Mouse (Mus musculus): ENCODE measurements around the gene Igf2. TPM values are rescaled to one million over a fixed set of nuclear protein-coding genes. Genes with fewer than 3 reads are reported as not detected.

Igf2 gene
- polyA plus RNA-seq, 1 experiment from 2014 or later: 872 TPM

DNA sequence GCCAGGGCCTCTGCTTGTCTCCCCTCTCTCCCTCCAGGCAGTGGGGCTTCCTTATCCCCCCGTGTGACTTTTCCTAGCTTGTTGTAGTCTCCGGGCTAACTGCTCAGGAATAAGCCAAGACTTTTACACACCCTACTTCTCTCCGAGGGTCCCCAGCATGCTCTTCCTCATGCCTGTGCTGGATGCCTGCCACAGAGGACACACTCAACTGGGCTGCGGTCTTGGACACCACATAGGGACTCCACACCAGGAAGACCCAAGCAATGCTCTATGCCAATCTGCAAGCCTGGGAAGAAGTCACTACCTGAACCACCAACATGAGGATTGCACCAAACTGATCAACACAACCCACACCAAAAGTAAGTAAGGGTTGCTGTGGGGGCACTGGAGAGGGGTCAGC, 507 bp downstream of the Igf2 start:
- DNase-seq (ENCODE audit: low spot score): no peak
- Histone ChIP-seq H3K27me3 (ENCODE audit: low read depth, poor library complexity, severe bottlenecking) (peaks cover 62% of the 10 kb centered on the region), H3K36me3 (peaks cover 48% of the 10 kb centered on the region), H3K27ac (peak overlapping the region; percentile 99), H3K9me3 (replicated peaks) (peaks cover 16% of the 10 kb centered on the region), H3K4me3 (peak overlapping the region; percentile 77; the same call in 1 of the 2 replicates), H3K4me1 (peaks cover 36% of the 10 kb centered on the region)
- 84% methylated on average over 4 of the region's 4 CpGs for WGBS

GRCm38 (mm10) chr7:142665364-142665763, 1.3 kb downstream of the Igf2 start:
- DNase-seq (ENCODE audit: low spot score): no peak
- H3K27ac ChIP-seq: peak overlapping the region; percentile 99
- WGBS: 49% methylated on average over 5 of the region's 5 CpGs
- peaks cover 48% of the 10 kb centered on the region for H3K36me3 ChIP-seq
- peaks cover 43% of the 10 kb centered on the region for H3K4me1 ChIP-seq
- peak overlapping the region; percentile 77; the same call in 1 of the 2 replicates for H3K4me3 ChIP-seq
- peaks cover 12% of the 10 kb centered on the region for H3K9me3 ChIP-seq (replicated peaks)
- H3K27me3 ChIP-seq (ENCODE audit: low read depth, poor library complexity, severe bottlenecking): peaks cover 69% of the 10 kb centered on the region

DNA sequence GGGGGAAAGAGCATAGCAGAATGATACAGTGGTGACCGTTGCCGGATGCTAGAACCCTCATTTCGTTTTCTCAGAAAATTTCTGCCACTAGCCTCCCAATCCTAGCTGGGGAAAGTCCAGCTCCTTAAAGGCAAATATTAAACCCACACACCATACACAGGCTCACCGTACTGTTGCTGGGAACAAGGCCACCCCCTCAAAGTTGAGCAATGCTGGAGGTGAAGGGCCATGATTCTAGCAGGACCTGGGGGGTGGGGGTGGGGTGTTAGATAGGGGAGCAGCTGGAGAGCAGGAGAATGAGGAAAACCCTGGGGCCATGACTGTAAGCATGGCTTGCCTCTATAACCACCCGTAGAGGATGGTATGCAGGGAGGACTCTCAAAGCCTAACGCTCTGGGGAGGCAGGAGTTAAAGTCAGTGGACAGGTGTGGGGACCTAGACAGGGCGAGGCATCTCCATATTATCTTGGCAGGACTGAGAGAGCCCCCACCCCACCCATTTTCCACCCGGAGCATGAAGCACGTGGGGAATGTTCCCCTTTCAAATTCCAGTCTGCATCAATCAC, 2.1 kb downstream of the Igf2 start:
- peak; percentile 57 for DNase-seq (ENCODE audit: low spot score)
- Histone ChIP-seq H3K4me1 (peaks cover 49% of the 10 kb centered on the region), H3K4me3 (peak overlapping the region; percentile 77), H3K9me3 (replicated peaks) (peaks cover 3% of the 10 kb centered on the region), H3K27me3 (ENCODE audit: low read depth, poor library complexity, severe bottlenecking) (peaks cover 77% of the 10 kb centered on the region), H3K27ac (peak overlapping the region; percentile 99), H3K36me3 (peaks cover 43% of the 10 kb centered on the region)
- WGBS: 5% methylated on average over 9 of the region's 9 CpGs

DNA sequence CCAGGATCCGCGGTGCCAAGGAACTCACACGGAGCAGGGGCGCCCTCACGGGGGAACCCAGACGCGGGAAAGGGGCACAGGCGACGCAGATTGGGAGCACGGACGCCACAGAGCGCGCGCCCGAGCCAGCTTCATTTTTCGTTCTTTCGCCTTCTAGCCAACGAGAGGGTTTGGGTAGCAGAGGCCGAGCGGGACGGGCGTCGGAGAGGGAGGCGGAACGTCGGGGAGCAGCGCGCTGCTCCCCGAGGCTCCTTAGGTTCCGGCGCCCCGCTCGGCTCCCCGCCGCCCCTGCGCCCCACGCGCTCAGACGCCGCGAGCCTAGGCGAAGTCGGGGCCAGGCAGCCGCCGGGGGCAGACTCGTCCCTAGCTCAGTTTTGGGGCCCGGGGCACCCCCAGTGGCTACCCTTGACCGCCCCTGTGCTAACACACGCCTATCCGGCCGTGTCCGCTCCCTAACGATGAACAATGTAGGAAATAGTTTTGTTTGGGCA, 2.6 kb downstream of the Igf2 start:
- peak overlapping the region; percentile 99 for H3K27ac ChIP-seq
- H3K9me3 ChIP-seq (replicated peaks): no peaks in the 10 kb centered on the region
- DNase-seq (ENCODE audit: low spot score): peak; percentile 59
- under 1% methylated on average over 53 of the region's 53 CpGs for WGBS
- H3K4me1 ChIP-seq: peaks cover 54% of the 10 kb centered on the region
- peak overlapping the region; percentile 77 for H3K4me3 ChIP-seq
- peaks cover 37% of the 10 kb centered on the region for H3K36me3 ChIP-seq
- H3K27me3 ChIP-seq (ENCODE audit: low read depth, poor library complexity, severe bottlenecking): peaks cover 83% of the 10 kb centered on the region

DNA sequence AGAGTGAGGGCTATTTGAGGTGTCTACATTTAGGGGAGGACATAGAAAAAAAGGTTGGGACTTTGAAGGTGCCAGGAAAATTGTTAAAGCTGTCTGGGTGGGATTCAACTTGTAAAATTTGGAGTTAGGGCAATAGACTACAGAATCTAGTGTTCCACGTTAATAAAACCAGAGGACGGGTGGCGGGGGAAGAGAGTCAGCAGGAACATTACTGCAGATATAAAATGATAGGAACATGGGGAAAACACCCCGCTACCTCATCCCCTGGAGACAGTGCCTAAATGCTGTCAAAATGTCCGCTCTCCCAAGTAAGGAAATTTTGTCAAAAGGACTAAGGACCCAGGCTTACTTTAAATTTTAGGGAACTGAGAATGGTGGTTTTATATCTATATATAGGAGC, 3.5 kb downstream of the Igf2 start:
- Histone ChIP-seq H3K9me3 (replicated peaks) (no peaks in the 10 kb centered on the region), H3K4me3 (peak overlapping the region; percentile 77), H3K36me3 (peaks cover 30% of the 10 kb centered on the region), H3K27me3 (ENCODE audit: low read depth, poor library complexity, severe bottlenecking) (peaks cover 91% of the 10 kb centered on the region), H3K27ac (peak overlapping the region; percentile 99), H3K4me1 (peaks cover 63% of the 10 kb centered on the region)
- no peak for DNase-seq (ENCODE audit: low spot score)
- WGBS: 3% methylated on average over 5 of the region's 5 CpGs

DNA sequence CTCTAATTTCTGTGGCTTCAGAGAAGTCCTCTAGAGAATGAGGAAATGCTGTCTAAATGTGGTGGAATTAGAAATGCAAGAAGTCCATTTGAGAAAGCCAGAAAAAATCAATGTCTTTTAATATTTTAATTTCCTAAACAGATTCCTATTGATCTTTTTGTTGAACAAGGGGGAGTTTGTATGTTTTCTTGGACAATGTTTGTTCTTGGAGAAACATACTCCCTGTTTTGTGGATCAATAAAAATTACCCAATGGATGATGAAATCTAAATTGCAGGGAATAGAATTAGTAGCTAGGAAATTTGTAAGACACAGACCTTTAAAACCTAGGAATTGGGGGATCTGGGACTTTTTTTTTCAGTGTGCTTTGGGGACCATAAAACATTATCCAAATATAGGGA, 4.8 kb downstream of the Igf2 start:
- Histone ChIP-seq H3K36me3 (peaks cover 21% of the 10 kb centered on the region), H3K27me3 (ENCODE audit: low read depth, poor library complexity, severe bottlenecking) (peaks cover 99% of the 10 kb centered on the region), H3K9me3 (replicated peaks) (no peaks in the 10 kb centered on the region), H3K4me1 (peaks cover 62% of the 10 kb centered on the region), H3K4me3 (peak overlapping the region; percentile 77), H3K27ac (peak overlapping the region; percentile 99)
- DNase-seq (ENCODE audit: low spot score): no peak

DNA sequence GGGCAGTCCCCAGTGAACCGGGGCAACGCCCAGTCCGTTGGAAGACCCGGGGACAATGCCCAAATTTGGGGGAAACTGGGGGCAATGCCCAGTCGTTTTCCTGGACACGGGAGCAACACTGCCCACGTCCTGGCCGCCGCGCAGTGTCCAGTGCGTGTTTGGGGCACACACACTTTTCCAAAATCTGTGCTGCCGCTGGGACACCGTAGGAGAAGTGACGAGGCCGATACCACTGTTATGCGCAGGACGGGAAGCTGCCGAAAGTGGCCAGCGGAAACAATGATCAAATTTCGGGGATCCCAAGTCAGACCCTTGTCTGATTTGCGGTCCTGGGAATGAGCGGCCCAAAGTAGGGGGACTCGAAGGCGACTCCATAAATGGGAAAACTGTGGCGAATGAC, 5.6 kb downstream of the Igf2 start:
- H3K27me3 ChIP-seq (ENCODE audit: low read depth, poor library complexity, severe bottlenecking): peaks cover 99% of the 10 kb centered on the region
- H3K4me3 ChIP-seq: peak overlapping the region; percentile 77
- H3K27ac ChIP-seq: peak overlapping the region; percentile 99
- H3K36me3 ChIP-seq: peaks cover 21% of the 10 kb centered on the region
- no peaks in the 10 kb centered on the region for H3K9me3 ChIP-seq (replicated peaks)
- peaks cover 59% of the 10 kb centered on the region for H3K4me1 ChIP-seq
- peak; percentile 72 for DNase-seq (ENCODE audit: low spot score)
- WGBS: under 1% methylated on average over 25 of the region's 25 CpGs

DNA sequence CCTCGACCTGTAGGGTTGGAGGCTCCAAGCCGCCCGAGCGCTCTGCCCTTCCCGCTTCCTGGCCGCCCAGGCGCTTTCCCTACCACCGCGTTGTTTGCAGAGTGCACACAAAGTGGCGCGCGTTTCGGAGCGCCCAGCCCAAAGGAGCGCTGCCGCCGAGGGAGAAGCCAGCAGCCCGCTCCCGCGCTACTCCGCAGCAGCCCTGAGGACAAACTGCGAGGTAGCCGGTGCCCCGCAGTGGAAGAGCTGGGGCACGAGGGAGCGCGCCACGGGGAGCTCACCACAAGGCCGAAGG, 6.0 kb downstream of the Igf2 start:
- Histone ChIP-seq H3K27ac (peak overlapping the region; percentile 99), H3K36me3 (peaks cover 21% of the 10 kb centered on the region), H3K4me1 (peaks cover 58% of the 10 kb centered on the region), H3K9me3 (replicated peaks) (no peaks in the 10 kb centered on the region), H3K27me3 (ENCODE audit: low read depth, poor library complexity, severe bottlenecking) (peaks cover 99% of the 10 kb centered on the region), H3K4me3 (peak overlapping the region; percentile 77)
- under 1% methylated on average over 29 of the region's 29 CpGs for WGBS
- peak; percentile 80 for DNase-seq (ENCODE audit: low spot score)

DNA sequence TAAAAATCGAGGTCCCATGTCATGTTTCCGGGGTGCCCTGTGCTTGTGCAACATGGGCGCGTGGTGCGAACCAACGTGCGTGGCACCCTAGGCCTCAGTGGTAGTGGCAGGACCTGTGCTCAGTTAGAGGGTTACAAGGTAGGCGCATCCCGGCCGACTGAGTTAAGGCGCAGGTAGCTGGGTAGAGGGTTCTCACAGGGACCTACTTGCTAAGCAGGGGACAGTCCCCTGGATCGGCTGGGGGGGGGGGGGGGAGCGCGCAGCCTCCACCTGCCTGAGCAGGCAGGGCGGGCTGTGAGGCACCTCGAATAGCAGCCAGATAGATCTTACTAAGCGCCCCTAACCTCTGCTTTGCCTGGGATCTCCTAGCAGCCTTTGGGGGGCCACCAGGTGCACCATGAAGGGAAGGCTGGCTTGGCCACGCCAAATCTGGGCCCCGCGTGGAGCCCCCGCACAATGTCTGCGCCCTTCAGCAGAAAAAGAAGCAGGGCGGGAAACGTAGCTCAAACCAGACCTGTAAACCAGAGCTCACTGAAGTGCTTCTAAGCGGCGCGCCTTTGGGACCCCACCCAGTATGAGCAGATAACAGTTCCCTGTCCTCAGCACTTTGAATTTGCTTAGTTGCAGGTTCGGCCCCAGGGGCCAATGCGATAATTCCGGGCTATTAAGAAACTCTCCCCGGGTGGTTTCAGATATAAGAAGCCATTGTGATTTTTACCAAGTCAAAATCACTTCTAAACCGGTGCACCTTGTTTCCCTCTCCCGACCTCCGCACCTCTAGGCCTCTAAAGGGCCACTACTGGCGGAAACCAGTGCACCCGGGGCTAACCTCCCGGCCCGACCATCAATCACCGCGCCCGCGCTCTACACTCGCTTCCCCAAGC, 6.6 kb downstream of the Igf2 start:
- WGBS: under 1% methylated on average over 41 of the region's 43 CpGs
- H3K36me3 ChIP-seq: peaks cover 22% of the 10 kb centered on the region
- H3K9me3 ChIP-seq (replicated peaks): no peaks in the 10 kb centered on the region
- peak overlapping the region; percentile 99 for H3K27ac ChIP-seq
- H3K4me3 ChIP-seq: peak overlapping the region; percentile 77
- peak; percentile 73 for DNase-seq (ENCODE audit: low spot score)
- H3K4me1 ChIP-seq: peaks cover 58% of the 10 kb centered on the region
- peaks cover 99% of the 10 kb centered on the region for H3K27me3 ChIP-seq (ENCODE audit: low read depth, poor library complexity, severe bottlenecking)

- peak overlapping the region; percentile 77 for H3K4me3 ChIP-seq
- H3K27me3 ChIP-seq (ENCODE audit: low read depth, poor library complexity, severe bottlenecking): peaks cover 99% of the 10 kb centered on the region
- WGBS: under 1% methylated on average over 68 of the region's 70 CpGs
- peaks cover 58% of the 10 kb centered on the region for H3K4me1 ChIP-seq
- DNase-seq (ENCODE audit: low spot score): peak; percentile 77
- no peaks in the 10 kb centered on the region for H3K9me3 ChIP-seq (replicated peaks)
- peaks cover 30% of the 10 kb centered on the region for H3K36me3 ChIP-seq
- peak overlapping the region; percentile 99 for H3K27ac ChIP-seq
These were observed 7.4 kb downstream of the Igf2 start for GRCm38 (mm10) chr7:142659181-142659681.

- Histone ChIP-seq H3K27me3 (ENCODE audit: low read depth, poor library complexity, severe bottlenecking) (peaks cover 99% of the 10 kb centered on the region), H3K27ac (peak overlapping the region; percentile 99), H3K9me3 (replicated peaks) (no peaks in the 10 kb centered on the region), H3K36me3 (peaks cover 35% of the 10 kb centered on the region), H3K4me1 (peaks cover 58% of the 10 kb centered on the region), H3K4me3 (peak overlapping the region; percentile 77)
- 1% methylated on average over 40 of the region's 40 CpGs for WGBS
- peak; percentile 55 for DNase-seq (ENCODE audit: low spot score)
These were observed 7.9 kb downstream of the Igf2 start for GRCm38 (mm10) chr7:142658681-142659180.

GRCm38 (mm10) chr7:142657821-142658614, 8.6 kb downstream of the Igf2 start:
- peak; percentile 76 for DNase-seq (ENCODE audit: low spot score)

More at GRCm38 (mm10) chr7:142657821-142658614, 8.6 kb downstream of the Igf2 start:
- WGBS: under 1% methylated on average over 34 of the region's 34 CpGs
- H3K4me3 ChIP-seq: peak overlapping the region; percentile 77
- H3K4me1 ChIP-seq: peaks cover 59% of the 10 kb centered on the region
- H3K36me3 ChIP-seq: peaks cover 42% of the 10 kb centered on the region
- no peaks in the 10 kb centered on the region for H3K9me3 ChIP-seq (replicated peaks)
- peak overlapping the region; percentile 99 for H3K27ac ChIP-seq
- H3K27me3 ChIP-seq (ENCODE audit: low read depth, poor library complexity, severe bottlenecking): peaks cover 100% of the 10 kb centered on the region

Data from limb, embryonic 10.5 days (tissue).